Mouse (Mus musculus) hindbrain, embryonic 11.5 days (tissue): ENCODE results near the gene Aldh3a2. TPM values are rescaled to one million over a fixed set of nuclear protein-coding genes. Genes with fewer than 3 reads are reported as not detected.

Experiments
- polyA plus RNA-seq: library from polyadenylated mRNA; unstranded; fragments of >200 nt; fragmentation: Nextera tagmentation; extraction: Ambion mirVana; gene quantifications from 2 replicates; pipeline ENCODE4 v1.2.1, GENCODE M21; 2014

Gene Aldh3a2
- polyA plus RNA-seq, 1 experiment from 2014 or later = 24.9 TPM

Other genes starting within 250 kb of the Aldh3a2 start
- gene Kcnj12, start 244.9 kb downstream of the Aldh3a2 start, polyA plus RNA-seq = 1.7 and 3.3 TPM in 2 replicates
- 1.1 and 1.2 TPM in 2 replicates for gene Tnfrsf13b, start 140.7 kb downstream of the Aldh3a2 start, polyA plus RNA-seq
- 273 and 295 TPM in 2 replicates for gene Usp22, start 92.4 kb downstream of the Aldh3a2 start, polyA plus RNA-seq
- gene Aldh3a1, start 59.9 kb downstream of the Aldh3a2 start, polyA plus RNA-seq = not detected in 2 replicates
- not detected in 2 replicates for gene Slc47a2, start 75.4 kb upstream of the Aldh3a2 start, polyA plus RNA-seq
- 0.08 and 0.15 TPM in 2 replicates for gene Slc47a1, start 110.9 kb upstream of the Aldh3a2 start, polyA plus RNA-seq
- gene Rnf112, start 186.7 kb upstream of the Aldh3a2 start, polyA plus RNA-seq = 0.56 and 0.74 TPM in 2 replicates
- gene Mfap4, start 218.0 kb upstream of the Aldh3a2 start, polyA plus RNA-seq = 111 and 132 TPM in 2 replicates
- gene Mapk7, start 226.9 kb upstream of the Aldh3a2 start, polyA plus RNA-seq = 51.5 and 54.7 TPM in 2 replicates
- 34.3 and 42.1 TPM in 2 replicates for gene B9d1, start 237.7 kb upstream of the Aldh3a2 start, polyA plus RNA-seq